Mouse (Mus musculus) c-Kit-negative CD71-positive TER-119-positive erythroid progenitor cells, embryonic 14.5 days (primary cell): Measurements from ENCODE around the gene Nxt1.
A peak's percentile ranks its signal among the peaks of the same experiment; 100 is the strongest.

Source experiments
- DNase-seq: peaks from one replicate; pipeline ENCODE4 v3.0.0-alpha.2; 2013; ENCODE audit warnings: low read depth, low spot score

Nxt1 gene

DNA sequence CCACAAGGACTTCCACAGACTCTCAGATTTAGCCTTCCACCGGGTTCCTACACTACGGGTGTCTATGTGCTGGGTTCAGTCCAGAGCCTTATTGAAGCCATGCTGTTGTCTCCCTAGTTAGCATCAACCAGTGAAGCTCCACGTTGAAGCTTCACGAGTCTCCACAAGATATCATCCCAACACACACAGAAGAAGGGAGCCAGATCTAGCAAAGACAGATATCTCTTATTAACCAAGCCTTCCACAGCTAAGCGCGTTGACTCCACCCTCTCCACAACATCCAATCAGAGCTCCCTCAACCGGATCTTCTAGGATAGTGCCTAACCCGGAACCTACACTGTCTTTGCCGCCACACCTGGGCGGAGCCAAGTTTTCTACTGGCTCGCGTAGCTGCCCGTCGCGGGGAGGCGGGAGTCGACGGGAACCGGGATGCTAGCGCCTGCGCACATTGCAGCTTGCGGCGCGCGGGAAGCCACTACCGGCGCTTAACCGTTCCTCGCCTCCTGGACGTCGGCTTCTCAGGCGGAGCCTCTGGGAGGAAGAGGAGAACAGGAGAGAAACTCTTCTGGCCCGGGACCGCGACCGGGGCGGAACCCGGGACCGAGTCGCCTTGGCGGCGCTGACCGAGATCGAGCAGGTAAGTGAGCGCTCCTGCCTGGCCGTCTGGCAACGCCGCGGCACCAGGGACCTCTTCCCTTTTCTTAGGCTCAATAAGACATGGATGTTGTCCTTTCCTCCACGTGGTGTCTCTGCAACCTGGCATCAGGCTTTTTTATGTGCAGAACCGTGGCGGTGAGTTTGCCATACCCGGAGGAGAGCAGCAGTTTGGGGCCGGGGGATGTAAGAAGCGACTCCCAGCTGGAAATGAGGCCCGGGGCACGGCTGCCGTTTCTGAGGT lies at the start of gene Nxt1:
Gene Nxt1, plus strand, starts transcription at position 403 of the 898 bp plus-strand sequence.
- DNase-seq, result peak; percentile 98

DNA sequence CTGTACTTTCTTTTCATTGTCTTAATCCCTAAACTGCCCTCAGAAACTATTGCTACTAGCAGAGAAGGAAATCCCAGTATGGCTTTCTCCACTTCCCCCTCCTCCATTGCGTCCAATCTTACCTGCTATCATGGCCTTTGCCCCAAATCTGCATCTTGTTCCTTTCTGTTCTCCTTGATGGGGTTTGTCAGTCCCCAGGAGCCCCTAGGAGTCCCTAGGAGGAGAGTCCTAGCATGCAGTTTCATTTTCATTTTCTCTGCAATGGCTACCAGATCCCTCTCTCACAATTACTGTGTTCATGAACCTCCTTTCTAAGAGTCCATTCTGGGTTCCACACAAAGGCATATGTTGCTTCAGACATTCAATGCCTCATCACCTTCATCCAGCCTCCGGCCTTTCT lies 49.3 kb upstream of the Nxt1 start:
- no peak for DNase-seq

DNA sequence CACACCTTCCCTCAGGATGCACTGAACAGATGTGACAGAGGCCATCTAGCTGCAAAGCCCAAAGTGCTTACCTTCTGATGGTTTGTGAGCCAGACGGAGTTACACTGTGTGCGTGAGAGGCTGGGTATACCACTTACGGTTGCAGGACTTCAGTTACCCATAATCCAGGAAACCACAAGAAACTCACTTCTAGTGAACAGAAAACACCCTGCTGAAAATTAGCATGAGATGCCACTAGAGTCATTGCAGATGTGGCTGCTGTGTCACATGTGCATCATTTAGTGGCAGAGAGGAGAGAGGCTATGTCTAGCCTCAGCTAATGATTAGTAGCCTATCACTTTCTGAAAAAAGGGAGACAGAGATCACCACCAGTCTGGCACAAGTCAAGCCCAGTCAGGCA lies 47.9 kb upstream of the Nxt1 start:
- no peak for DNase-seq

DNA sequence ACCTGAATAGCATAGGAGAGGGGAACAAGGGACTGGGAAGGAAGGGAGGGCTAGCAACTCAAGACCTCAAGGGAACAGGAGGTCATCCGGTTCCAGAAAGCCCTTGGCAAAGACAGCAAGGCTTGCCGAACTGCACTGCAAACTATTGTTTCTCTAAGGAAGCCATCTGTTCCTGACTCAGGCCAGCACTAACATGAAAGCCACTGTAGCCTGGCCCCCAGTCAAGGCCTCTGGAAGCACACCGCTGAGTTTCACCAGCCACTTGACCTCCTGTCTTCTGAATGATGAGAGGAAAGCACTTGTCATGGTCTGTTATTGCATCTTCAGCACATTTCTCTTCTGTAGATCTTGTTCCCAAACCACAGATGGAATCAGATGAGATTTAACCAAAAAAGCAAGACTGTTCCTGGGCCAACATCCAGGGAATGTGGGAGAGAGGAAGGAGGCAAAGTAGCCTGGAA lies 45.4 kb upstream of the Nxt1 start:
- no peak for DNase-seq

DNA sequence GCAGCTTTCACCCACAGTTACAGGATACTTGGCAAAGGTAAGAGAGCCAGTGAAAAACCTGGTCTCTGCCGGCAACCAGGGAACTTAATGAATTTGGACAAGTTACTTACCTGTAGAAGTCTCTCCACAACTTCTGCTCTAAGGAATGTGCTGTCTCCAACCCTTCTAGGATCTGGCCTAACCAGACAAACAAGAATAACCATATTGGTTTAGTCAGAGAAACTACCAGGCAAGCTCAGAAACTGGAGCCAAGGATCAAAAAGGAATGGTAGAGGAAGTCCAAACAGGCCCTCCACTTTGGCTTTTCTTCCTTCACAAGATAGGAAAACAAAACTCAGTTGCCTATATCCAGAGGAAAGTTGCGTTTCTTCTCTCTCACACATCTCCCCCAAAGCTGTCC lies 41.4 kb upstream of the Nxt1 start:
- no peak for DNase-seq

DNA sequence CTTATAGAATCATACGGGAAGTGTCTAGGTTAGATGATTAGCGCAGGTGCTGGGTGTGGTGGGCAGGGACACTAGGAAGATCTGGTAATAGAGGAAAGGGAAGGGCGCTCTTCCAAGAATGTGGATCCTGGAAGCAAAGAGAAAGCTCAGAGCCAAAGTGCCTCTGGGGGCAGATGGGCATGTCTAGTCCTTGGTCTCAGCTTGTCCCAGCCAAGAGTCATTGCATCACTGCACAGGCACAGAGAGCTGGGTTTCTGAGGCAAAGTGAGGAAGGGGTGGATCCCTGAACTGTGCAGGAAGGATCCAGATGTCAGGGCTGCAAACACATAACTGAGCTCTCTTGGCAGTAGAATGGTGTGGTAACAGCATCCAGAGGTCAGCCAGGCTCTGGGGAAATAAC lies 40.8 kb upstream of the Nxt1 start:
- DNase-seq, result no peak

DNA sequence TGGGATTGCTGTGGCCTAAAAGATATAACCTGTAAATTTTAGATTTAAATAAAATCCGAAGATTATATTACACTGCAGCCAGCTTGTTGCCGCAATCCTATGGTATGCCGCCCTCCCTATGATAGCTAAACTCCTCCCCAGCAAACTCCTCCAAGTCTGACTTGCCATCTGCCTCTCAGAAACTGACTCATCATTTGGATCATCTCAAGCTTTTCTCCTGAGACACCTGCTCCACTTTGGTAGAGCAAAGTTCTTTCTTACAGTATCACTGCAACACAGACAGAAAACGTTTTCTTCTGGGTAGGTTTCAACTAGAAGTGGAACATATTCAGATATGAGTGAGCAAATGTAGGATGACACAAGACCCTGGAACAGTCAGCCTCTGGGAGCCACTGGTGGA lies 37.9 kb upstream of the Nxt1 start:
- DNase-seq, result no peak

DNA sequence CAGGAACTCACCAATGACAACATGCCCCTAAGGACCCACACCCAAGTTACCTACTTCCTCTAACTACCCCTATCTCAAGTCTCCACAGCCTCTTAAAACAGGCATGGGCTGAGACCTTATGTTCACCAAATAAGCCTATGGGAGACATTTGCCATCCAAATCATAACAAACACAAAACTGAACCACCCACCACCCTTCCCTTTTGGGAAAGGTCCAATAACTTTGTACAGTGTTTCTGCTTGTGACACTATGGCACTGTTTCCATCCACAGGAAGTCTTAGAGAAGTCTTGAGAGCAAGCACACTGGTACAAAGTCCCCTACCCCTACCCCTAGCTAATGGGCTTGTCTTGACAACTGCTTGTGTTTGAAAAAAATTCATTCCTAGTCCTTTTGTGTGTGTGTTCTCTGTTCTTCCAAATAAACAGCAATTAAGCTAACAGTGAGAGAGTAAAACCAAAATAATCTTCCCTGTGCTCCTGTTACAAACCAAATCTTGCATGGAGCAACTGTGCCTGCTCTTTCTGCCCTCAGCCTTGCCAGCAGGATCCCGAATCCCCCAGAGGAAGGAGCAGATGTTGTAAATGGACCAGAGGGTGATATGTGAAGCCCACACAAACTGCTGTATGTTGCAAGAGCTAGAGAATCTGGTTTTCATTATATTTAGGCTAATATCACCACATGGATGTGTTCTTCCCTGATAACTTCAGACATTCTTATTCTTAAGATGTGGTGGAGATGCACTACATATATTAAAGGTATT lies 29.6 kb upstream of the Nxt1 start:
- DNase-seq, result no peak

DNA sequence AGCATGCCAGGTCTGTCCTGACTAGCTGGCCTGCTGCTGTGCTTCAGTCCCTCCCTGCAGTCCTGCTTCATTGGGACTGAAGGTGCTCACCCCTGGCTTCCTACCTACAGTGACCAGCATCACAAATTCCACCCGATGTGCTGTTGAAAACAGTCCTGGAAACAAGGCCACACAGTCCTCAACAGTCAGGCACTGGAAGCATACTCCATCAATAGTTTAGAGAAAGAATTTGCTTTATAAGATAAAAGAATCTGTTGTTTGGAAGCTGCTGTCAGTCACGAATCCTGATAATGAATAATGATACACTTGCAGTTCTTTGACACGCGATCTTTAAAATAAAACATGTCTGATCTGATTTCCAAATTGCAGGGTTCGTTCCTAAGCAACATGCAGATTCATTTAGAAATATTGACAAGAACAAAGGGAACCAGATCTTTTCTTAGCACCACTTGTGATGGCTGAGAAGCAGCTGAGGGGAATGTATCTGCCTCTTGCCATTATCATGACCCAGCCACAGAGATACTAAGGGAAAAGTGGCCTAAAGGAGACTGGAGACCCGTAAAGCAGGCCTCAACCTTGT lies 27.9 kb upstream of the Nxt1 start:
- no peak for DNase-seq

DNA sequence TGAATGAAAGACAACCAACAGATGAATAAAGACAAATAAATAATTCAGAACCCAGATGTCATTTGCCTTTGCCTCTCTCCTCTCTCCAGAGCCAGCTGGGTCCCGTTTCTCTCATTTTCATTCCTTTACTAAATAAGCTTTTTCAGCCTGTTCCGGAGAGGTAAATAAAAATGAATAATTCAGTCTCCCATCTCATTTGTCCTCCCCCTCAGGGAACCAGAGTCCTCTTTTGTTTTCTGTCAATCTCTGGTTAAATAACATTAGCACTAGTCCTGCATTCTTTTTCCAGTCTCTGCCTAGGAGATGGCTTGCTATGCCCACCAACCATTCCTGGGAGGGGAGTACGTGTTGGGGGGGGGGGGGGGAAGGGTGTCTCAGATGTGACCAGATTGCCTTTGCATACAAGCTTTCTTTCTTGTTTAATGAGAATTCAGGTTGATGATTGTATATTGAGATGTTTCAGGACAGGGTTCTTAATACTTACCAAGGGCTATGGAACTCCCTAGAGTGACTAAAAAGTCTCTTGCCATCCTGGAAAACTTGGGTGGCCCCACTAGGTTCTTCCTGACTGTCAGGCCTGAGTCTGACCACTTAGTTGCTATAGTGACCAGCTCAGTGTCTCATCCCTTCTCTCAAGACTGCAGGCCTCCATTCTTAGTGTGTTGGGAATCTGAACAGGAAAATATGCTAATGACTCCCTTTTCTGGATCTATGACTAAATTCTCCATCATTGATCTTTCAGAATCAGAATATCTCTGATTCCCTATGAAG lies 21.6 kb upstream of the Nxt1 start:
- DNase-seq, result no peak

DNA sequence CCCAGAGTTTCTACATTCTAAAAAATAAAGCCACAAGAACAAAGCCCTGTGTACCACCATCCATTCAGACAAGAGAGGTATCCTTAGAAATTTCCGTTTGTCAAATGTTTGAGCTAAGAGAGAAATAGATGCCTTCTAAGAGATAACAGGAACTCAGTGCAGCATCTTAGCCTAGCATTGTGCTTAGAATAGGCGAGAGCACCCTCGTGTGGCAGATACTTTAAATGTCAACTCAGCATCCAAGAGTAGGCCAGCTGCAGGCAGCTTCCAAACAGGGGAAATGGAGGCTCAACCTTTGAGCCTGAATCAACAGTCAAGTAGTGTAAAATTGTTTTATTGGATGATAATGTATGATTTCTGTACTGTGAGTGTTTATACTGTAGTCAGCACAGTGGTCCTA lies 17.4 kb upstream of the Nxt1 start:
- no peak for DNase-seq

DNA sequence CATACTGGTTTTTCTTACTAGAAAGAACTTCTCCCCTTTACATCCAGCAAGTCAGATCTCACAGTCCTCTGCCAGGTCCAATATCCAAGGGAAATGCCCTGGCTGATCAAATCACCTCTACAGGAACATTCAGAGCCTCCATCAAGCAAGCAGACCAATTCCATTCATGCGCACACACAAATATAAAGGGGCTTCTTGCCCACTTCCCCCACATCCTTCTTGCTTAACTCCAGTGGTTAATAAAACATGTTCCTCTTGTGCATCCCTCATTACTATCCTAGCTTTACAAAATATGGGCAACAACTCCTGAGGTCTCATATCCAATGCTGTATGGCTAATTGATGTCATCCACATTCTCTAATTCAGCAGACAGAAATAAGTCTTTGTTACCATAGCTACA lies 8.9 kb upstream of the Nxt1 start:
- DNase-seq, result no peak

DNA sequence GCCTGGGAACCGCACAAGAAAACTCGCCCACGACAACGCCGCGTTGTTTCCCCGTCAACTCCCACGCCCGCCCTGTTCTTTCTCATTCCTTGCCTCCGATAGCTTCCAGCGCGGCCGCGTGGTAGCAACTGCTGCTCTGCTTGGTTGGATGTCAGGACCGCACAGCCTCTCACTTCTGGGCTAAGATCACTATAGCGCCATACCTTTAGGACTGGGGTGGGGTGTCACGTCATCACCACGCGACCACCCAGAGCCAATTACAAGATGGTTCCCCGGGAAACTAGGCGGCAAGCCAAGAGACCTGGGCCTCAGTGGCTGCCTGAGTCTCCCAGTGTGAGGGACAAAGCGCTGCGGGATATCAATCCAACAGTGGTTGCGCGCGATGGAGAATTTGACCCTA lies 5.4 kb downstream of the Nxt1 start:
- no peak for DNase-seq

DNA sequence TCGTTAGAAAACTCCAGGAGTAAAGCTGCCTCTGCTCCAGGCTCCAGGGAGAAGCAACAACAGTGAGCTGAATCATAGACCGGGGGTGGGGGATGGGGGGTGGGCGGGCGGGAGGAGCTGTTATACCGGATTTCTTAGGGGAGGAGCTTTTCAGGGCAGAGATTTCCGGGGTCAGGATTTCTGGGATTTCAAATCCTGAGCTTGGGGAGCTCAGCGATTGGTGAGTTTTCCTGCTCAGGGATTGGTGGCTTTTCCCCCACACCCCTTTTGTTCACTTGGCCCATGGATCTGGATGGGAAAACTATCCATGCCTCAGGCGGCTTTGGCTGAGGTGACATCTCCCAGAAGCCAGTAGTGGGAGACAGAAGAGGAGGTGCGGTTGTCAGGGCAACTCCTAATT lies 6.9 kb downstream of the Nxt1 start:
- no peak for DNase-seq

DNA sequence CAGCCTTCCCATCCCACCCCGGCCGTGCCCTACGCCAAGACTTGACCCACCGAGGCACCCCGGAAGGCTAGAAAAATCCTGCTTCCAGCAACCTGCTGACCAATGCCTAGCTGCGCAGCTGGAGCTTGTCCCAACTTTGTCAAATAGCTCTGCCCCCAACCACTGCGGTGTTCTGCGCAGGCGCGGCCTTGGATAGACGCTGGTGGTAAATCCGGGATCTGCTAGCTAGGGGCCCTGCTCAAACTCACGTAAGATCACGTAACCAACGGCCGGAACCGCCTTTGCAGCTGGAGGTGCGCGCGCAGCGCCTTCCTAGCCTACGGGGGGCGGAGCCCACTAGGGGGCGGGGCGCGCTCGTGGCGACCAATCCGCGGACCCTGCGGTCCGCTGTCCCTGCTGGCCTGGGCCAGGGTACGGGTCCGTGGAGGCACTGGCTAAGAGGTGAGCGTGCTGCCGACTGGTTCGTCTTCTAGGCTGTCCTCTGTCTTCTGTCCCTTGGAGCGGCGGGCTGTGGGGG lies 8.4 kb downstream of the Nxt1 start, which contains the start of gene Gzf1:
Gene Gzf1, plus strand, starts transcription at position 249 of the 517 bp plus-strand sequence.
- DNase-seq, result peak; percentile 94

DNA sequence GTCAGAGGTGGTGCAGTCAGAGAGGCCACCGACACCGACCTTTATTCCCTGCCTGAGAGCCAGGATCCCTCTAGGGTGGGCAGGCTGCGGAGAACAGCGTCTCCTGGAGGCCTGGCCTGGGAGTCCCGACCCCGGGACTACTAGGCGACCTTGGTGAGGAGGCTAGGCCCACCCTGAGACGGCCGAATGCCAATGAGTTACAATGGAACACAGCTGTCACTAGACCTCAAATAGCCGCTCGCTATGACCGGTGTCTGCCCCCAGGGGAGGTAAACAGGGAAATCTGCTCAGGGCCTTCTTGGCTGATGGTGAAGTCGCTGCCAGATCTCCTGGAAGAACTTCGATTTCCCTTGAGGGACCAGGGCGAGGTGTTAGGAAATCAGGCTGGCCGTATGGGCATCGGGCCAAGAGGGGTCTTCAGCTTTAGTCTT lies 9.1 kb downstream of the Nxt1 start:
- no peak for DNase-seq

DNA sequence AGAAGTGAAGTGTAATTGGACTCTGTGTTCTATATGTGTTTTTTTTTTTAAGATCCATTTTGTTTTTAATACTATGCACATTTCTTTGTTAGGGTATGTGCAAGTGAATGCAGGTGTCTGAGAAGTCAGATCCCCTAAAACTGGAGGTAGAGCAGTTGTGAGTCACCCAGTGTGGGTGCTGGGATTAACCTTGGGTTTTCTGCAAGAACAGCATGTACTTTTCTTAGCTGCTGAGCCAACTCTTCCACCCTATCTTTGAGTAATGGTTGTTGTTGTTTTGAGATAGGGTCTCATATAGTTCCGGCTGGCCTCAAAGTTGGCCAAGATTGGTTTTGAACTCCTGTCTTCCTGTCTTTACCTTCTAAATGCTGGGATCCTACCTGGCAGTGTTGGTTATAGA lies 10.6 kb downstream of the Nxt1 start:
- DNase-seq, result no peak

DNA sequence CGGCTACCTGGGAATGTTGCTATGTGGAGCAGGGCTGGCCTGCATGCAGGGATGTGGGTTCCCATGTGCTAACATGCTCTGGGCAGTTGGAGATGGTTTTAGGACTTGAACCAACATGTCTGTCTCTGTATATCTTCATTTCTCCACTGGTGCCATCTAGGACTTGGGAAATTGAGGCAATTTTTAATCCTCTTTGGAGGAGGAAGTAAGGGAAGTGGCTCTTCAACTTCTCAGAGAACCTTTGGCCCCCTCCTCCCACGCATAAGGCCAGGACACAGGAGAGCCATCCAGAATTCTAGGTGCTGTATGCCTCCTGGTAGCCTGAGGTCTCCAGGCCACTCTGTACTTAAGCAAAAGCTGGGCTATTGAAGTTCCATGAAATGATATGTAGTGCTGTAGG lies 12.6 kb downstream of the Nxt1 start:
- DNase-seq, result no peak

DNA sequence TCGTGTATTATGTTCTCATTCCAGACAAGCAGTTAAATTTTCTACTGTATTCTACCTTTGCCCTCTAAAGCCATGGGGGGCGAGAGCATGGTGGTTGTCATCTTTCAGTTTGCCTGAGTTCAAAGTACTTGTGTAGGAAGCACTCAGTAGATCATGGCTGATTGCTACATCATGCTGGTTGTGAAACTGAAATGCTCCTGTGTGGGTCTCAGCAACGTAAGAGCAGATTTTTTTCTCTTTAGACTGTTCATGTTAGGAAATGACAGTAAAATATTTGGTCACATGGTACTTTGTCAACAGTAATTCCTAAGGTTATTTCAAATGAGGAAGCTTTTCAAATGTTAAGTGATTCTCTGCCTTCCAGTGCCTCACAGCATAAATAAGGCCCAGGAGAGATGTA lies 13.3 kb downstream of the Nxt1 start:
- no peak for DNase-seq

DNA sequence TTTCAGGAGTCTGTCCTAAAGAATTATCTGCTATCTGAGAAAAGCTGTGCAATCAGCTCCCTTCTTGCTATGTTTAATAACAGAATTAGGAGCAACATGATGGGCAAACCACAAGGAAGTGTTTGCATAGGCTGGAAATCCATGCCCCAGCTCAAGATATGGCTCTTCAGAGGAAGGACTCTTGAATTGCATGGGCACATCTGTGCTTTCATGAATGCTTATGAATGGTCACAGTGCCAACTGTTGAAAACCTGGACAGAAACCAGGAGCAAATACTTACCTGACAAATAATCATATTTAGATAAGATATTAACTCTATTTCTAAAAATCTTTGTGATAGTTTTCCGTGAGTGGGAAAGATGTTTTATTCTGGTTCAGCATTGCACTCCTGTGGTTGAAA lies 14.5 kb downstream of the Nxt1 start:
- no peak for DNase-seq

DNA sequence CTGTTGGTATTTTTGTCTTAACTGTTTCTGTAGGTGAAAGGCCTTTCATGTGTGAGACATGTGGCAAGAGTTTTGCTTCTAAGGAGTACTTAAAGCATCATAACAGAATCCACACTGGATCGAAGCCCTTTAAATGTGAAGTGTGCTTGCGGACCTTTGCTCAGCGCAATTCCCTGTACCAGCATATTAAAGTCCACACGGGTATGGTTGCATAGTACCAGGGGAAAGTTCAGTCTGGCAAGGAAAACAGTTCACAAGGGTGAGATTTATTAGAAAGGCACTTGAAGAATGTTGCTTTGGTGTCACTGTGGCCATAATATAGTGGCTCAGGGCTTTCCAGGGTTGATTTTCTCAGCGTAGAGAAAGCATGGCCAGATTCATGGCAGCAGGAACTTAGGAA lies 15.6 kb downstream of the Nxt1 start:
- no peak for DNase-seq
